Mouse (Mus musculus) liver, adult 2 months (tissue): Measurements from ENCODE around the gene Spon2. TPM values are rescaled to one million over a fixed set of nuclear protein-coding genes. Genes with fewer than 3 reads are reported as not detected.

Experiments used
- DNase-seq: peaks from one replicate; pipeline ENCODE4 v3.0.0-alpha.2; 2011; ENCODE audit warnings: low read depth, low spot score; ENCODE audit errors: extremely low read depth
- H3K27ac ChIP-seq: fragments of 200-500 bp; replicated peaks from 2 replicates; pipeline ENCODE4 v1.5.1; 2012; ENCODE audit warnings: low read depth, mild to moderate bottlenecking, control low read depth, inconsistent platforms, low read length; ENCODE audit not compliant: insufficient read depth
- H3K27me3 ChIP-seq: fragments of 200-500 bp; 2 replicates; pipeline ENCODE4 v1.6.1; 2012; ENCODE audit warnings: mild to moderate bottlenecking, moderate library complexity, low read length, inconsistent platforms; ENCODE audit not compliant: control insufficient read depth, insufficient read depth
- H3K36me3 ChIP-seq: fragments of 200-500 bp; 2 replicates; pipeline ENCODE4 v1.6.1; 2012; ENCODE audit warnings: low read length, inconsistent platforms; ENCODE audit not compliant: control insufficient read depth, insufficient read depth
- H3K4me1 ChIP-seq: fragments of 200-500 bp; 2 replicates; pipeline ENCODE4 v1.6.1; 2011; ENCODE audit warnings: low read length; ENCODE audit not compliant: control insufficient read depth, insufficient read depth
- H3K4me3 ChIP-seq: fragments of 200-500 bp; 2 replicates; pipeline ENCODE4 v1.5.1; 2011; ENCODE audit warnings: low read depth, mild to moderate bottlenecking, control low read depth, low read length, moderate library complexity; ENCODE audit not compliant: insufficient read depth
- H3K79me2 ChIP-seq: fragments of 200-500 bp; 2 replicates; pipeline ENCODE4 v1.6.1; 2012; ENCODE audit warnings: inconsistent platforms, mild to moderate bottlenecking, low read length, moderate library complexity; ENCODE audit not compliant: control insufficient read depth, insufficient read depth
- H3K9ac ChIP-seq: fragments of 200-500 bp; 2 replicates; pipeline ENCODE4 v1.6.1; 2012; ENCODE audit warnings: low read depth, mild to moderate bottlenecking, control low read depth, inconsistent platforms, low read length
- CTCF ChIP-seq: fragments of 200-500 bp; IDR thresholded peaks from 2 replicates; pipeline ENCODE4 v1.5.1; 2011; ENCODE audit warnings: low read depth, low read length, control low read depth
- POLR2A ChIP-seq: fragments of 200-500 bp; IDR thresholded peaks from 2 replicates; pipeline ENCODE4 v1.6.1; 2011; ENCODE audit warnings: low read length, control low read depth; ENCODE audit not compliant: insufficient read depth; ENCODE audit errors: extremely low read depth
- WGBS: fragments of 180-500 bp; shearing (Covaris S2); methylation state at CpG from one replicate; pipeline ENCODE4 v1.1.7; 2018; 5-methylcytosine and 5-hydroxymethylcytosine counted together
- polyA plus RNA-seq: library from polyadenylated mRNA; depleted of rRNA; stranded (reverse); fragments of >200 nt; gene quantifications from 2 replicates; pipeline ENCODE4 v1.2.3, GENCODE M21; 2012
- total RNA-seq: library from RNA; depleted of rRNA; stranded (reverse); fragments of >200 nt; gene quantifications from 2 replicates; pipeline ENCODE4 v1.2.3, GENCODE M21; 2014

The Spon2 gene
- total and polyA plus RNA-seq, 2 experiments = 1.2 to 11.1 TPM

- Histone ChIP-seq H3K79me2 (no peaks in the 10 kb centered on the region), H3K9ac (no peak overlapping the region), H3K27ac (no peak overlapping the region), H3K4me1 (peaks cover 41% of the 10 kb centered on the region), H3K36me3 (no peaks in the 10 kb centered on the region), H3K27me3 (no peaks in the 10 kb centered on the region), H3K4me3 (no peak overlapping the region)
- WGBS = 74% methylated on average over 10 of the region's 10 CpGs
- peak; percentile 35 for DNase-seq
- no peak for TF ChIP-seq CTCF
- no peak for TF ChIP-seq POLR2A
Measured at GRCm38 (mm10) chr5:33220350-33221044, 2.2 kb upstream of the Spon2 start.

- Histone ChIP-seq H3K36me3 (no peaks in the 10 kb centered on the region), H3K4me3 (no peak overlapping the region), H3K27ac (no peak overlapping the region), H3K79me2 (no peaks in the 10 kb centered on the region), H3K4me1 (peaks cover 35% of the 10 kb centered on the region), H3K9ac (no peak overlapping the region), H3K27me3 (no peaks in the 10 kb centered on the region)
- 95% methylated on average over 4 of the region's 4 CpGs for WGBS
- TF ChIP-seq CTCF = no peak
- TF ChIP-seq POLR2A = no peak
- DNase-seq = no peak
Measured at GRCm38 (mm10) chr5:33219831-33220230, 1.6 kb upstream of the Spon2 start.

- no peaks in the 10 kb centered on the region for H3K27me3 ChIP-seq
- peak overlapping the region; percentile 29; the same call in 1 of the 2 replicates for H3K9ac ChIP-seq
- TF ChIP-seq CTCF (peak; percentile 14; the same call in 1 of the 2 replicates), POLR2A (no peak)
- peak overlapping the region; percentile 72 for H3K27ac ChIP-seq
- H3K4me3 ChIP-seq = no peak overlapping the region
- H3K79me2 ChIP-seq = no peaks in the 10 kb centered on the region
- peaks cover 33% of the 10 kb centered on the region for H3K4me1 ChIP-seq
- 31% methylated on average over 20 of the region's 20 CpGs for WGBS
- DNase-seq = peak; percentile 87
- no peaks in the 10 kb centered on the region for H3K36me3 ChIP-seq
Measured at GRCm38 (mm10) chr5:33218746-33219449, 643 bp upstream of the Spon2 start.

- no peak overlapping the region for H3K4me3 ChIP-seq
- TF ChIP-seq POLR2A (no peak), CTCF (no peak)
- H3K9ac ChIP-seq = peak overlapping the region; percentile 29; the same call in 1 of the 2 replicates
- H3K27ac ChIP-seq = peak overlapping the region; percentile 72
- no peaks in the 10 kb centered on the region for H3K27me3 ChIP-seq
- H3K36me3 ChIP-seq = no peaks in the 10 kb centered on the region
- peak; percentile 75 for DNase-seq
- 24% methylated on average over 3 of the region's 3 CpGs for whole genome bisulfite sequencing
- no peaks in the 10 kb centered on the region for H3K79me2 ChIP-seq
- H3K4me1 ChIP-seq = peaks cover 33% of the 10 kb centered on the region
Measured at GRCm38 (mm10) chr5:33217663-33218062, 592 bp downstream of the Spon2 start.

- Histone ChIP-seq H3K9ac (no peak overlapping the region), H3K27me3 (no peaks in the 10 kb centered on the region), H3K4me3 (no peak overlapping the region), H3K36me3 (no peaks in the 10 kb centered on the region), H3K79me2 (no peaks in the 10 kb centered on the region), H3K27ac (no peak overlapping the region), H3K4me1 (peaks cover 22% of the 10 kb centered on the region)
- TF ChIP-seq POLR2A = no peak
- WGBS = 79% methylated on average over 4 of the region's 4 CpGs
- DNase-seq = no peak
Measured at GRCm38 (mm10) chr5:33214723-33215122, 3.5 kb downstream of the Spon2 start.

- no peak for DNase-seq
- TF ChIP-seq CTCF = no peak
- no peak for TF ChIP-seq POLR2A
- 0 out of 2 replicates have a peak, but pooled peaks cover 1% of the 10 kb centered on the region for H3K4me1 ChIP-seq
- H3K9ac ChIP-seq = no peak overlapping the region
- H3K27ac ChIP-seq = no peak overlapping the region
- no peaks in the 10 kb centered on the region for H3K36me3 ChIP-seq
- no peaks in the 10 kb centered on the region for H3K79me2 ChIP-seq
- H3K27me3 ChIP-seq = no peaks in the 10 kb centered on the region
- H3K4me3 ChIP-seq = no peak overlapping the region
- 90% methylated on average over 5 of the region's 5 CpGs for WGBS
Measured at GRCm38 (mm10) chr5:33211254-33211653, 7.0 kb downstream of the Spon2 start.
